Comparison of ENCODE assay signal across 9 mouse cellular contexts in genomic region chr12:79864346-79865178, GRCm38 (mm10).
DNase-seq lines count a peak whose midpoint lies in the region; ATAC-seq lines count a peak whose summit lies in the region.
"Had no signal": no experiment of that assay in that cellular context is flagged by ENCODE, and none has a peak within 500 bp of the region (broad histone marks: within the 10 kb centered on the region; RNA-seq: fewer than 3 reads in every experiment).

No protein-coding gene starts in this region.

- no peak overlapping the region for H3K4me3 ChIP-seq in hindbrain, embryonic 10.5 days
- no peak overlapping the region for H3K4me3 ChIP-seq in hindbrain, embryonic 14.5 days (replicated peaks; ENCODE audit: low read length)
- no peak overlapping the region for H3K4me3 ChIP-seq in embryonic facial prominence, embryonic 14.5 days (ENCODE audit: low read depth, low read length)
- H3K4me3 ChIP-seq in forebrain, embryonic 15.5 days, result no peak overlapping the region

- H3K4me2 ChIP-seq in hindbrain, embryonic 14.5 days (replicated peaks), result no peak overlapping the region
- H3K4me2 ChIP-seq in embryonic facial prominence, embryonic 14.5 days (ENCODE audit: low read depth, low read length), result no peak overlapping the region
- no peak overlapping the region for H3K4me2 ChIP-seq in forebrain, embryonic 15.5 days (replicated peaks)

- no peaks in the 10 kb centered on the region for H3K36me3 ChIP-seq in hindbrain, embryonic 10.5 days
- H3K36me3 ChIP-seq in hindbrain, embryonic 14.5 days (replicated peaks; ENCODE audit: control insufficient read depth, insufficient read depth), result no peaks in the 10 kb centered on the region
- no peaks in the 10 kb centered on the region for H3K36me3 ChIP-seq in embryonic facial prominence, embryonic 14.5 days (ENCODE audit: control insufficient read depth, insufficient read depth, low read length)
- no peaks in the 10 kb centered on the region for H3K36me3 ChIP-seq in forebrain, embryonic 15.5 days

- ATAC-seq in hindbrain, embryonic 14.5 days (ENCODE audit: low FRiP score), result no peak
- ATAC-seq in embryonic facial prominence, embryonic 14.5 days (ENCODE audit: low read depth), result peak; percentile 68; the same call in 1 of the 2 replicates
- no peak for ATAC-seq in CD4-positive, CD25-positive, alpha-beta regulatory T cell, adult 4 months
- ATAC-seq in forebrain, embryonic 15.5 days (replicated peaks), result no peak

- H3K27me3 ChIP-seq in hindbrain, embryonic 10.5 days (ENCODE audit: insufficient read depth, poor library complexity, severe bottlenecking), result no peaks in the 10 kb centered on the region
- H3K27me3 ChIP-seq in hindbrain, embryonic 14.5 days (ENCODE audit: control insufficient read depth, insufficient read depth, low read length), result no peaks in the 10 kb centered on the region
- H3K27me3 ChIP-seq in embryonic facial prominence, embryonic 14.5 days (replicated peaks; ENCODE audit: control insufficient read depth, insufficient read depth, low read length), result no peaks in the 10 kb centered on the region
- H3K27me3 ChIP-seq in forebrain, embryonic 15.5 days, result no peaks in the 10 kb centered on the region

- H3K4me1 ChIP-seq in hindbrain, embryonic 10.5 days (replicated peaks), result peaks cover 32% of the 10 kb centered on the region
- no peaks in the 10 kb centered on the region; the same call in 1 of the 2 replicates for H3K4me1 ChIP-seq in hindbrain, embryonic 14.5 days (replicated peaks; ENCODE audit: control insufficient read depth, insufficient read depth, low read length)
- peaks cover 32% of the 10 kb centered on the region for H3K4me1 ChIP-seq in embryonic facial prominence, embryonic 14.5 days (ENCODE audit: control insufficient read depth, insufficient read depth, low read length)
- peaks cover 3% of the 10 kb centered on the region for H3K4me1 ChIP-seq in forebrain, embryonic 15.5 days

- peak overlapping the region; percentile 54 for H3K27ac ChIP-seq in hindbrain, embryonic 10.5 days
- no peak overlapping the region for H3K27ac ChIP-seq in hindbrain, embryonic 14.5 days
- peak overlapping the region; percentile 73 for H3K27ac ChIP-seq in embryonic facial prominence, embryonic 14.5 days (replicated peaks; ENCODE audit: low read depth, low read length)
- H3K27ac ChIP-seq in forebrain, embryonic 15.5 days (replicated peaks), result no peak overlapping the region

- DNase-seq in hindbrain, embryonic 10.5 days (ENCODE audit: low spot score), result no peak
- no peak for DNase-seq in hindbrain, embryonic 14.5 days (ENCODE audit: low spot score)
- peak; percentile 70 for DNase-seq in Muller cell, postnatal 12 days (ENCODE audit: inconsistent ontology term)
- DNase-seq in embryonic facial prominence, embryonic 14.5 days (ENCODE audit: low spot score), result peak; percentile 66
- DNase-seq in lung, postnatal 25 days (ENCODE audit: low spot score), result peak; percentile 69
- DNase-seq in layer of hippocampus, adult 11-12 months (ENCODE audit: low spot score), result no peak
- DNase-seq: layer of hippocampus, postnatal 36 days had no signal

- WGBS in hindbrain, embryonic 10.5 days, result 73% methylated on average over 20 of the region's 20 CpGs
- 82% methylated on average over 20 of the region's 20 CpGs for WGBS in hindbrain, embryonic 14.5 days
- WGBS in embryonic facial prominence, embryonic 14.5 days, result 55% methylated on average over 20 of the region's 20 CpGs
- 76% methylated on average over 20 of the region's 20 CpGs for WGBS in forebrain, embryonic 15.5 days

- no peak overlapping the region for H3K9ac ChIP-seq in hindbrain, embryonic 14.5 days
- H3K9ac ChIP-seq in embryonic facial prominence, embryonic 14.5 days (ENCODE audit: low read depth, low read length), result no peak overlapping the region; the same call in 1 of the 2 replicates
- H3K9ac ChIP-seq in forebrain, embryonic 15.5 days (replicated peaks), result no peak overlapping the region

- H3K9me3 ChIP-seq in hindbrain, embryonic 10.5 days, result peaks cover 11% of the 10 kb centered on the region
- no peaks in the 10 kb centered on the region for H3K9me3 ChIP-seq in hindbrain, embryonic 14.5 days (ENCODE audit: control insufficient read depth, low read length)
- peaks cover 8% of the 10 kb centered on the region; the same call in 1 of the 2 replicates for H3K9me3 ChIP-seq in embryonic facial prominence, embryonic 14.5 days (ENCODE audit: control insufficient read depth, low read length)
- H3K9me3 ChIP-seq in forebrain, embryonic 15.5 days, result no peaks in the 10 kb centered on the region

Comparison
In these comparisons a context has a peak if more than half of its experiments do, and no peak if none do; other contexts are left out.
1. H3K27ac ChIP-seq: peak in hindbrain, embryonic 10.5 days (single experiment) and embryonic facial prominence, embryonic 14.5 days (single experiment); none in hindbrain, embryonic 14.5 days (single experiment) and forebrain, embryonic 15.5 days (single experiment).
2. DNase-seq: peak in Muller cell, postnatal 12 days (single experiment), embryonic facial prominence, embryonic 14.5 days (single experiment) and lung, postnatal 25 days (single experiment); none in hindbrain, embryonic 10.5 days (single experiment), hindbrain, embryonic 14.5 days (single experiment) and layer of hippocampus, adult 11-12 months (single experiment).